Mouse (Mus musculus) embryonic facial prominence, embryonic 11.5 days (tissue): Measurements from ENCODE around the gene Cadm3. TPM values are rescaled to one million over a fixed set of nuclear protein-coding genes. Genes with fewer than 3 reads are reported as not detected.

Source experiments
- ATAC-seq: fragments of 200-750 bp; cut with Nextera tagmentation; replicated peaks from 2 replicates; pipeline ENCODE4 v1.8.0; 2017; ENCODE audit warnings: low read depth; ENCODE audit not compliant: insufficient number of reproducible peaks, low FRiP score, low TSS enrichment
- DNase-seq: peaks from one replicate; pipeline ENCODE4 v3.0.0-alpha.2; 2015; ENCODE audit warnings: low spot score
- H3K27ac ChIP-seq: fragments of 300-500 bp; sonication (generic); replicated peaks from 2 replicates; pipeline ENCODE4 v1.5.1; 2014; ENCODE audit warnings: mild to moderate bottlenecking, low read depth, low read length, control low read depth
- H3K27me3 ChIP-seq: fragments of 300-500 bp; sonication (generic); 2 replicates; pipeline ENCODE4 v1.6.1; 2014; ENCODE audit warnings: mild to moderate bottlenecking, low read length, moderate library complexity, mixed read lengths; ENCODE audit not compliant: control insufficient read depth, insufficient read depth
- H3K36me3 ChIP-seq: fragments of 300-500 bp; sonication (generic); replicated peaks from 2 replicates; pipeline ENCODE4 v1.6.1; 2014; ENCODE audit warnings: low read depth, mild to moderate bottlenecking, low read length, moderate library complexity, mixed read lengths; ENCODE audit not compliant: control insufficient read depth, insufficient read depth
- H3K4me1 ChIP-seq: fragments of 300-500 bp; sonication (generic); 2 replicates; pipeline ENCODE4 v1.6.1; 2014; ENCODE audit warnings: low read length, mixed read lengths; ENCODE audit not compliant: control insufficient read depth, insufficient read depth
- H3K4me2 ChIP-seq: fragments of 300-500 bp; sonication (generic); 2 replicates; pipeline ENCODE4 v1.6.1; 2014; ENCODE audit warnings: low read depth, mild to moderate bottlenecking, control low read depth, low read length, moderate library complexity
- H3K4me3 ChIP-seq: fragments of 300-500 bp; sonication (generic); 2 replicates; pipeline ENCODE4 v1.5.1; 2014; ENCODE audit warnings: low read depth, low read length, control low read depth
- H3K9ac ChIP-seq: fragments of 300-500 bp; sonication (generic); replicated peaks from 2 replicates; pipeline ENCODE4 v1.6.1; 2014; ENCODE audit warnings: mild to moderate bottlenecking, control low read depth, low read length
- H3K9me3 ChIP-seq: fragments of 300-500 bp; sonication (generic); replicated peaks from 2 replicates; pipeline ENCODE4 v1.6.1; 2016; ENCODE audit warnings: mild to moderate bottlenecking, low read length, inconsistent platforms, mixed read lengths; ENCODE audit not compliant: control insufficient read depth
- WGBS: fragments of 180-500 bp; shearing (Covaris S2); extraction: QIAGEN DNeasy Blood & Tissue Kit; methylation state at CpG from one replicate; pipeline ENCODE4 v1.1.7; 2014; 5-methylcytosine and 5-hydroxymethylcytosine counted together
- polyA plus RNA-seq: library from polyadenylated mRNA; unstranded; fragments of >200 nt; fragmentation: Nextera tagmentation; extraction: Ambion mirVana; gene quantifications from 2 replicates; pipeline ENCODE4 v1.2.1, GENCODE M21; 2014

Cadm3 gene
- polyA plus RNA-seq, 1 experiment from 2014 or later: 7.3 TPM

DNA sequence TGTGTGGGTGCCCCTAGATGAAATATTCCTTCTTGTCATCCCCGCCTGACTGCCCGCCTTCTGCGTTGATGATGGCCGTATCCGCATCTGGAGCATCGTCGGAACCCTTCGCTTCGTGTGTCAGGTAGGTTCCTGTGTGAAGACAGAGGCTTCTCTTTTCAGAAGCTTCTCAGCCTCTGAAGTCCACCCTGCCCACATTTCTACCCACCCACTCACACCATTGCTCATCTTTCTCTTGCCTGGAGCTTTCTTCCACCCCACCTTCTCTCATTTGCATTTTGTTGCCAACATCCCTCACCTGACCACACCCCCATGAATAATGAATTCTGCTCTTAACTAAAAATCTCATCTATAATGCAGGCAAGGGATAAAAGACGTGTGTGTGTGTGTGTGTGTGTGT lies 30.5 kb downstream of the Cadm3 start:
- WGBS: 92% methylated on average over 10 of the region's 10 CpGs
- Histone ChIP-seq H3K4me1 (no peaks in the 10 kb centered on the region), H3K4me3 (no peak overlapping the region), H3K27me3 (no peaks in the 10 kb centered on the region), H3K27ac (no peak overlapping the region), H3K4me2 (no peak overlapping the region), H3K9ac (no peak overlapping the region), H3K9me3 (no peaks in the 10 kb centered on the region), H3K36me3 (no peaks in the 10 kb centered on the region)
- ATAC-seq: no peak
- no peak for DNase-seq

DNA sequence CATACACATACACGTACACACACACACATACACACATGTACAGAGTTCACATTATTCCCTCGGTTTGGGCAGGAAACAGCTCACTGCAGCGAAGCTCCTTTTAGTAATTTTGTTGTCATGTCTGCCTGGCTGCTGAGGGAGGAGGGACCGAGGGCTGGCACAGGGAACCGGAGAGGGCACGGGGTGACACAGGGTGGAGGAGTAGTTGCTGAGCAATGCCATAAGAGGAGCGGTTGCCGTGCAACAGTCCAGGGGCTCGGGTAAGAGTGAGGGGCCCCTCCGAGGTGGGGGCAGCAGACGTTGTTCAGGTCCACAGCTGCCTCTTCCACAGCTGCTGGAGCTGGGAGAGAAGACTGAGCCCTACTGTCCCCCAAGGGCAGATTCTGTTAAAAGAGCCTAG lies 31.6 kb downstream of the Cadm3 start:
- Histone ChIP-seq H3K36me3 (no peaks in the 10 kb centered on the region), H3K4me3 (no peak overlapping the region), H3K9ac (no peak overlapping the region), H3K4me1 (no peaks in the 10 kb centered on the region), H3K27me3 (no peaks in the 10 kb centered on the region), H3K4me2 (no peak overlapping the region), H3K27ac (no peak overlapping the region), H3K9me3 (no peaks in the 10 kb centered on the region)
- DNase-seq (no peak), ATAC-seq (no peak)
- WGBS: 69% methylated on average over 11 of the region's 11 CpGs

- H3K4me3 ChIP-seq: no peak within 1 kb of the TSS
- H3K36me3 ChIP-seq: no peaks in the 10 kb centered on the region
- no peaks in the 10 kb centered on the region for H3K4me1 ChIP-seq
- no peaks in the 10 kb centered on the region for H3K27me3 ChIP-seq
- DNase-seq: no peak
- WGBS: 72% methylated on average over 9 of the region's 9 CpGs
- ATAC-seq: no peak
- H3K27ac ChIP-seq: no peak within 1 kb of the TSS
- no peak within 1 kb of the TSS for H3K9ac ChIP-seq
- no peak within 1 kb of the TSS for H3K4me2 ChIP-seq
- H3K9me3 ChIP-seq: no peaks in the 10 kb centered on the region
Observed at GRCm38 (mm10) chr1:173333312-173334253, 33.9 kb downstream of the Cadm3 start, which contains the start of gene Ackr1. Gene Ackr1 (minus strand): TSS chr1:173333750.

GRCm38 (mm10) chr1:173332418-173332817 lies 35.1 kb downstream of the Cadm3 start:
- Histone ChIP-seq H3K4me1 (no peaks in the 10 kb centered on the region), H3K36me3 (no peaks in the 10 kb centered on the region), H3K4me3 (no peak overlapping the region), H3K9ac (no peak overlapping the region), H3K27me3 (no peaks in the 10 kb centered on the region), H3K9me3 (no peaks in the 10 kb centered on the region), H3K27ac (no peak overlapping the region), H3K4me2 (no peak overlapping the region)
- ATAC-seq (no peak), DNase-seq (no peak)
- 96% methylated on average over 5 of the region's 5 CpGs for WGBS

- Histone ChIP-seq H3K4me2 (no peak overlapping the region), H3K4me1 (no peaks in the 10 kb centered on the region), H3K36me3 (no peaks in the 10 kb centered on the region), H3K9ac (no peak overlapping the region), H3K9me3 (no peaks in the 10 kb centered on the region), H3K4me3 (no peak overlapping the region), H3K27ac (no peak overlapping the region), H3K27me3 (no peaks in the 10 kb centered on the region)
- no peak for ATAC-seq
- 85% methylated on average over 5 of the region's 5 CpGs for WGBS
- no peak for DNase-seq
Observed at GRCm38 (mm10) chr1:173329743-173330142, 37.8 kb downstream of the Cadm3 start.

DNA sequence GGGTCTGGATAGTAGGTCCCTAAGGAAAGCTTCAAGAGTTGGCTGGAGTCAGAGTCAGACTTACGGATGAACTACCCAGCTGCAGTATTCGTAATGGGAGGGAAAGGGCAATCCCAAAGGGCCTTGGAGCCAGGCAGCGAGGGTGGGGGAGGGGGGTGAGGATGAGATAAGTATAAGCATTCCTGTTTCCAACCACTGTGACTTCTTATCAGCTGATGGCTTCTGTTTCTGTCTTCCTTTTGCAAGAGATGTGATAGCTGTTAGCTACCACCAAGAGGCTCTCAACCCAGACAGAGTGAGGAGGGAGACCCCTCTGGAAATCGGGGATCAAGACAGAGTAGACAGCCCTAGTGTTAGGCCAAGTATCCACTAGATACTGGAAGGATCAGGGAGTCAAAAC lies 38.3 kb downstream of the Cadm3 start:
- Histone ChIP-seq H3K4me3 (no peak overlapping the region), H3K27ac (no peak overlapping the region), H3K9me3 (no peaks in the 10 kb centered on the region), H3K4me1 (no peaks in the 10 kb centered on the region), H3K4me2 (no peak overlapping the region), H3K9ac (no peak overlapping the region), H3K27me3 (no peaks in the 10 kb centered on the region), H3K36me3 (no peaks in the 10 kb centered on the region)
- WGBS: 43% methylated on average over 4 of the region's 4 CpGs
- DNase-seq (no peak), ATAC-seq (no peak)

GRCm38 (mm10) chr1:173328446-173328845 lies 39.0 kb downstream of the Cadm3 start:
- Histone ChIP-seq H3K4me3 (no peak overlapping the region), H3K9me3 (no peaks in the 10 kb centered on the region), H3K4me2 (no peak overlapping the region), H3K9ac (no peak overlapping the region), H3K27ac (no peak overlapping the region), H3K27me3 (no peaks in the 10 kb centered on the region), H3K4me1 (no peaks in the 10 kb centered on the region), H3K36me3 (no peaks in the 10 kb centered on the region)
- no peak for ATAC-seq
- no peak for DNase-seq
- WGBS: 64% methylated on average over 8 of the region's 8 CpGs

- no peak for ATAC-seq
- H3K27me3 ChIP-seq: no peaks in the 10 kb centered on the region
- no peak for DNase-seq
- H3K4me1 ChIP-seq: no peaks in the 10 kb centered on the region
- no peaks in the 10 kb centered on the region for H3K9me3 ChIP-seq
- H3K4me2 ChIP-seq: no peak overlapping the region
- WGBS: 79% methylated on average over 1 of the region's 1 CpGs
- H3K4me3 ChIP-seq: no peak overlapping the region
- no peak overlapping the region for H3K27ac ChIP-seq
- no peak overlapping the region for H3K9ac ChIP-seq
- no peaks in the 10 kb centered on the region for H3K36me3 ChIP-seq
Observed at GRCm38 (mm10) chr1:173326552-173326951, 40.9 kb downstream of the Cadm3 start.
